ENCODE assay signal across 10 mouse cellular contexts in genomic region chr14:75010986-75011655, GRCm38 (mm10). TPM values are rescaled to one million over a fixed set of nuclear protein-coding genes. Genes with fewer than 3 reads are reported as not detected.
DNase-seq lines count a peak whose midpoint lies in the region; ATAC-seq lines count a peak whose summit lies in the region.
"Had no signal": no experiment of that assay in that cellular context is flagged by ENCODE, and none has a peak within 500 bp of the region (broad histone marks: within the 10 kb centered on the region; RNA-seq: fewer than 3 reads in every experiment).

No protein-coding gene starts in this region.

- no peak overlapping the region for H3K4me3 ChIP-seq in intestine, embryonic 15.5 days (replicated peaks)
- no peak overlapping the region for H3K4me3 ChIP-seq in intestine, embryonic 16.5 days (ENCODE audit: low read length)
- H3K4me3 ChIP-seq: neural tube, embryonic 12.5 days had no signal

- H3K9ac ChIP-seq in intestine, embryonic 15.5 days: no peak overlapping the region
- no peak overlapping the region for H3K9ac ChIP-seq in intestine, embryonic 16.5 days (ENCODE audit: low read depth, low read length)
- H3K9ac ChIP-seq: neural tube, embryonic 12.5 days had no signal

- no peaks in the 10 kb centered on the region for H3K4me1 ChIP-seq in intestine, embryonic 15.5 days (replicated peaks)
- H3K4me1 ChIP-seq in intestine, embryonic 16.5 days (ENCODE audit: control insufficient read depth, insufficient read depth, low read length): no peaks in the 10 kb centered on the region
- H3K4me1 ChIP-seq: neural tube, embryonic 12.5 days had no signal

- 0 out of 2 replicates have a peak, but pooled peaks have one; percentile 34 for ATAC-seq in intestine, embryonic 15.5 days
- ATAC-seq in intestine, embryonic 16.5 days: no peak

- WGBS in intestine, embryonic 15.5 days: 23% methylated on average over 8 of the region's 8 CpGs
- 28% methylated on average over 8 of the region's 8 CpGs for WGBS in intestine, embryonic 16.5 days

- H3K36me3 ChIP-seq in intestine, embryonic 15.5 days: no peaks in the 10 kb centered on the region
- no peaks in the 10 kb centered on the region for H3K36me3 ChIP-seq in intestine, embryonic 16.5 days (ENCODE audit: control insufficient read depth, insufficient read depth, low read length)
- H3K36me3 ChIP-seq: neural tube, embryonic 12.5 days had no signal

- H3K27ac ChIP-seq in intestine, embryonic 15.5 days: no peak overlapping the region
- H3K27ac ChIP-seq in intestine, embryonic 16.5 days (ENCODE audit: low read length): no peak overlapping the region
- H3K27ac ChIP-seq: neural tube, embryonic 12.5 days had no signal

- DNase-seq in A20 (ENCODE audit: low read depth, low spot score): peak; percentile 86
- peak; percentile 41 for DNase-seq in Muller cell, postnatal 12 days (ENCODE audit: inconsistent ontology term)
- DNase-seq in liver: peak; percentile 49
- DNase-seq in cerebellum, adult 18-20 months: no peak
- DNase-seq in urinary bladder, postnatal 4 days (ENCODE audit: low spot score in 2 of 2): no peak
- no peak for DNase-seq in ovary, postnatal 36 days (ENCODE audit: low spot score)
- DNase-seq: kidney, adult 2 months had no signal

- no peaks in the 10 kb centered on the region for H3K27me3 ChIP-seq in intestine, embryonic 15.5 days (replicated peaks)
- H3K27me3 ChIP-seq in intestine, embryonic 16.5 days (replicated peaks; ENCODE audit: control insufficient read depth, insufficient read depth, low read length): no peaks in the 10 kb centered on the region
- H3K27me3 ChIP-seq: neural tube, embryonic 12.5 days had no signal

- no peak overlapping the region for H3K4me2 ChIP-seq in intestine, embryonic 15.5 days (replicated peaks)
- H3K4me2 ChIP-seq in intestine, embryonic 16.5 days (ENCODE audit: low read depth, low read length): no peak overlapping the region
- H3K4me2 ChIP-seq: neural tube, embryonic 12.5 days had no signal

- H3K9me3 ChIP-seq in intestine, embryonic 15.5 days: no peaks in the 10 kb centered on the region
- H3K9me3 ChIP-seq in intestine, embryonic 16.5 days (ENCODE audit: control insufficient read depth, low read length): no peaks in the 10 kb centered on the region
- H3K9me3 ChIP-seq: neural tube, embryonic 12.5 days had no signal

RNA-seq across cellular contexts. Expression of gene Rubcnl, which starts 4.7 kb away (rescaled TPM):
- polyA plus RNA-seq in intestine, embryonic 15.5 days (2015; fragmentation: Nextera tagmentation; extraction: Ambion mirVana): 0.43 and 0.55 TPM in 2 replicates
- polyA plus RNA-seq in intestine, embryonic 16.5 days (2015; fragmentation: Nextera tagmentation; extraction: Ambion mirVana): 0.45 and 0.58 TPM in 2 replicates

Comparison
In these comparisons a context has a peak if more than half of its experiments do, and no peak if none do; other contexts are left out.
1. DNase-seq: peak in A20 (single experiment), Muller cell, postnatal 12 days (single experiment) and liver (single experiment); none in cerebellum, adult 18-20 months (0 of 2), urinary bladder, postnatal 4 days (0 of 2) and ovary, postnatal 36 days (single experiment).